Mouse (Mus musculus): ENCODE measurements around the gene Fopnl. TPM values are rescaled to one million over a fixed set of nuclear protein-coding genes. Genes with fewer than 3 reads are reported as not detected.

The Fopnl gene
- polyA plus RNA-seq, 1 experiment, result 79.8 TPM

GRCm38 (mm10) chr16:14311371-14311770 lies 5.8 kb downstream of the Fopnl start:
- Histone ChIP-seq H3K4me3 (ENCODE audit: insufficient read depth, low read length) (no peak overlapping the region), H3K27ac (ENCODE audit: insufficient read depth, low read length) (no peak overlapping the region), H3K4me1 (ENCODE audit: control insufficient read depth, insufficient read depth, low read length) (no peaks in the 10 kb centered on the region; the same call in 1 of the 2 replicates)
- TF ChIP-seq CTCF (IDR thresholded peaks at IDR 0.05; ENCODE audit: extremely low read depth, insufficient read depth, low read length), result peak; percentile 66
- no peak for TF ChIP-seq POLR2A (IDR thresholded peaks at IDR 0.05; ENCODE audit: extremely low read depth, insufficient read depth, low read length)

GRCm38 (mm10) chr16:14309833-14310232 lies 7.4 kb downstream of the Fopnl start:
- Histone ChIP-seq H3K4me3 (ENCODE audit: insufficient read depth, low read length) (no peak overlapping the region), H3K27ac (ENCODE audit: insufficient read depth, low read length) (no peak overlapping the region), H3K4me1 (ENCODE audit: control insufficient read depth, insufficient read depth, low read length) (no peaks in the 10 kb centered on the region; the same call in 1 of the 2 replicates)
- TF ChIP-seq POLR2A (IDR thresholded peaks at IDR 0.05; ENCODE audit: extremely low read depth, insufficient read depth, low read length) (no peak), CTCF (IDR thresholded peaks at IDR 0.05; ENCODE audit: extremely low read depth, insufficient read depth, low read length) (no peak)

- H3K4me1 ChIP-seq (ENCODE audit: control insufficient read depth, insufficient read depth, low read length), result no peaks in the 10 kb centered on the region; the same call in 1 of the 2 replicates
- no peak overlapping the region for H3K4me3 ChIP-seq (ENCODE audit: insufficient read depth, low read length)
- TF ChIP-seq POLR2A (IDR thresholded peaks at IDR 0.05; ENCODE audit: extremely low read depth, insufficient read depth, low read length) (no peak), CTCF (IDR thresholded peaks at IDR 0.05; ENCODE audit: extremely low read depth, insufficient read depth, low read length) (no peak)
- H3K27ac ChIP-seq (ENCODE audit: insufficient read depth, low read length), result no peak overlapping the region
Observed at GRCm38 (mm10) chr16:14308245-14309073, 8.7 kb downstream of the Fopnl start.

- no peak overlapping the region for H3K4me3 ChIP-seq (ENCODE audit: insufficient read depth, low read length)
- H3K4me1 ChIP-seq (ENCODE audit: control insufficient read depth, insufficient read depth, low read length), result no peaks in the 10 kb centered on the region; the same call in 1 of the 2 replicates
- H3K27ac ChIP-seq (ENCODE audit: insufficient read depth, low read length), result no peak overlapping the region
- no peak for TF ChIP-seq POLR2A (IDR thresholded peaks at IDR 0.05; ENCODE audit: extremely low read depth, insufficient read depth, low read length)
- TF ChIP-seq CTCF (IDR thresholded peaks at IDR 0.05; ENCODE audit: extremely low read depth, insufficient read depth, low read length), result no peak
Observed at GRCm38 (mm10) chr16:14307373-14307772, 9.8 kb downstream of the Fopnl start.

GRCm38 (mm10) chr16:14306451-14306850 lies 10.8 kb downstream of the Fopnl start:
- Histone ChIP-seq H3K4me1 (ENCODE audit: control insufficient read depth, insufficient read depth, low read length) (no peaks in the 10 kb centered on the region; the same call in 1 of the 2 replicates), H3K4me3 (ENCODE audit: insufficient read depth, low read length) (no peak overlapping the region), H3K27ac (ENCODE audit: insufficient read depth, low read length) (no peak overlapping the region)
- TF ChIP-seq POLR2A (IDR thresholded peaks at IDR 0.05; ENCODE audit: extremely low read depth, insufficient read depth, low read length) (no peak), CTCF (IDR thresholded peaks at IDR 0.05; ENCODE audit: extremely low read depth, insufficient read depth, low read length) (no peak)

GRCm38 (mm10) chr16:14304791-14305190 lies 12.4 kb downstream of the Fopnl start:
- Histone ChIP-seq H3K4me1 (ENCODE audit: control insufficient read depth, insufficient read depth, low read length) (no peaks in the 10 kb centered on the region; the same call in 1 of the 2 replicates), H3K27ac (ENCODE audit: insufficient read depth, low read length) (no peak overlapping the region), H3K4me3 (ENCODE audit: insufficient read depth, low read length) (no peak overlapping the region)
- TF ChIP-seq CTCF (IDR thresholded peaks at IDR 0.05; ENCODE audit: extremely low read depth, insufficient read depth, low read length), result no peak
- TF ChIP-seq POLR2A (IDR thresholded peaks at IDR 0.05; ENCODE audit: extremely low read depth, insufficient read depth, low read length), result no peak

- Histone ChIP-seq H3K27ac (ENCODE audit: insufficient read depth, low read length) (no peak overlapping the region), H3K4me3 (ENCODE audit: insufficient read depth, low read length) (no peak overlapping the region), H3K4me1 (ENCODE audit: control insufficient read depth, insufficient read depth, low read length) (no peaks in the 10 kb centered on the region; the same call in 1 of the 2 replicates)
- TF ChIP-seq POLR2A (IDR thresholded peaks at IDR 0.05; ENCODE audit: extremely low read depth, insufficient read depth, low read length), result no peak
- TF ChIP-seq CTCF (IDR thresholded peaks at IDR 0.05; ENCODE audit: extremely low read depth, insufficient read depth, low read length), result no peak
Observed at GRCm38 (mm10) chr16:14303676-14304075, 13.5 kb downstream of the Fopnl start.

- H3K4me1 ChIP-seq (ENCODE audit: control insufficient read depth, insufficient read depth, low read length), result no peaks in the 10 kb centered on the region; the same call in 1 of the 2 replicates
- no peak overlapping the region for H3K4me3 ChIP-seq (ENCODE audit: insufficient read depth, low read length)
- H3K27ac ChIP-seq (ENCODE audit: insufficient read depth, low read length), result no peak overlapping the region
- no peak for TF ChIP-seq POLR2A (IDR thresholded peaks at IDR 0.05; ENCODE audit: extremely low read depth, insufficient read depth, low read length)
- TF ChIP-seq CTCF (IDR thresholded peaks at IDR 0.05; ENCODE audit: extremely low read depth, insufficient read depth, low read length), result no peak
Observed at GRCm38 (mm10) chr16:14303148-14303547, 14.1 kb downstream of the Fopnl start.

GRCm38 (mm10) chr16:14298461-14298860 lies 18.7 kb downstream of the Fopnl start:
- TF ChIP-seq POLR2A (IDR thresholded peaks at IDR 0.05; ENCODE audit: extremely low read depth, insufficient read depth, low read length), result no peak
- TF ChIP-seq CTCF (IDR thresholded peaks at IDR 0.05; ENCODE audit: extremely low read depth, insufficient read depth, low read length), result no peak
- Histone ChIP-seq H3K4me3 (ENCODE audit: insufficient read depth, low read length) (no peak overlapping the region), H3K4me1 (ENCODE audit: control insufficient read depth, insufficient read depth, low read length) (no peaks in the 10 kb centered on the region; the same call in 1 of the 2 replicates), H3K27ac (ENCODE audit: insufficient read depth, low read length) (no peak overlapping the region)

GRCm38 (mm10) chr16:14297746-14298145 lies 19.5 kb downstream of the Fopnl start:
- no peak overlapping the region for H3K27ac ChIP-seq (ENCODE audit: insufficient read depth, low read length)
- no peaks in the 10 kb centered on the region; the same call in 1 of the 2 replicates for H3K4me1 ChIP-seq (ENCODE audit: control insufficient read depth, insufficient read depth, low read length)
- TF ChIP-seq CTCF (IDR thresholded peaks at IDR 0.05; ENCODE audit: extremely low read depth, insufficient read depth, low read length) (no peak), POLR2A (IDR thresholded peaks at IDR 0.05; ENCODE audit: extremely low read depth, insufficient read depth, low read length) (no peak)
- no peak overlapping the region for H3K4me3 ChIP-seq (ENCODE audit: insufficient read depth, low read length)

Measured in cortical plate, adult 2 months (tissue).